In genomic region chr5:145167306-145167661, GRCm38 (mm10) we compare ENCODE assay signal across 8 mouse cellular contexts. TPM values are rescaled to one million over a fixed set of nuclear protein-coding genes. Genes with fewer than 3 reads are reported as not detected.
DNase-seq lines count a peak whose midpoint lies in the region; ATAC-seq and TF ChIP-seq lines count a peak whose summit lies in the region.

No protein-coding gene starts in this region.

- no peaks in the 10 kb centered on the region for H3K36me3 ChIP-seq in thymus, adult 2 months (ENCODE audit: control insufficient read depth, insufficient read depth, low read length)
- peaks cover 58% of the 10 kb centered on the region for H3K36me3 ChIP-seq in liver, embryonic 12.5 days

- TF ChIP-seq POLR2A in cerebellum, adult 2 months (IDR thresholded peaks at IDR 0.05; ENCODE audit: borderline replicate concordance, insufficient read depth, low read length) = no peak
- TF ChIP-seq POLR2A in thymus, adult 2 months (IDR thresholded peaks at IDR 0.05; ENCODE audit: control insufficient read depth, extremely low read depth, insufficient read depth, low read length, poor library complexity) = no peak

- H3K4me3 ChIP-seq in cerebellum, adult 2 months (replicated peaks; ENCODE audit: insufficient read depth, low read depth, low read length) = peak overlapping the region; percentile 91
- H3K4me3 ChIP-seq in thymus, adult 2 months (ENCODE audit: control insufficient read depth, insufficient read depth, low read length) = peak overlapping the region; percentile 65
- peak overlapping the region; percentile 99 for H3K4me3 ChIP-seq in liver, embryonic 12.5 days

- peak; percentile 10 for ATAC-seq in liver, embryonic 12.5 days

- H3K27ac ChIP-seq in cerebellum, adult 2 months (ENCODE audit: insufficient read depth, low read length) = 0 out of 2 replicates have a peak overlapping the region, but pooled peaks have one; percentile 59
- no peak overlapping the region for H3K27ac ChIP-seq in thymus, adult 2 months (ENCODE audit: control insufficient read depth, insufficient read depth, low read length)
- H3K27ac ChIP-seq in liver, embryonic 12.5 days = peak overlapping the region; percentile 90

- no peaks in the 10 kb centered on the region for H3K9me3 ChIP-seq in liver, embryonic 12.5 days (replicated peaks)

- no peak for DNase-seq in cerebellum, adult 2 months
- no peak for DNase-seq in cerebellum, adult 9-10 months
- no peak for DNase-seq in thymus, adult 2 months
- no peak for DNase-seq in thymus, postnatal 10 days (ENCODE audit: low spot score in 2 of 2)
- no peak for DNase-seq in urinary bladder, adult 18-20 months (ENCODE audit: low spot score in 2 of 2)
- DNase-seq in cerebellum, adult 11-12 months = no peak
- DNase-seq in thymus, postnatal 4 days = no peak

- H3K4me2 ChIP-seq in liver, embryonic 12.5 days = peak overlapping the region; percentile 76

- H3K4me1 ChIP-seq in cerebellum, adult 2 months (ENCODE audit: control insufficient read depth, insufficient read depth, low read length) = peaks cover 9% of the 10 kb centered on the region
- H3K4me1 ChIP-seq in thymus, adult 2 months (replicated peaks; ENCODE audit: control insufficient read depth, insufficient read depth, low read length) = peaks cover 10% of the 10 kb centered on the region
- peaks cover 41% of the 10 kb centered on the region for H3K4me1 ChIP-seq in liver, embryonic 12.5 days

- TF ChIP-seq CTCF in cerebellum, adult 2 months (IDR thresholded peaks at IDR 0.05; ENCODE audit: borderline replicate concordance, insufficient read depth, low read depth, low read length) = no peak
- no peak for TF ChIP-seq CTCF in thymus, adult 2 months (IDR thresholded peaks at IDR 0.05; ENCODE audit: borderline replicate concordance, control insufficient read depth, extremely low read depth, insufficient read depth, low read length, poor library complexity)

- peak overlapping the region; percentile 98 for H3K9ac ChIP-seq in liver, embryonic 12.5 days

- H3K27me3 ChIP-seq in cerebellum, adult 2 months (ENCODE audit: control insufficient read depth, insufficient read depth, low read length) = no peaks in the 10 kb centered on the region
- no peaks in the 10 kb centered on the region for H3K27me3 ChIP-seq in thymus, adult 2 months (ENCODE audit: control insufficient read depth, insufficient read depth, low read length)
- no peaks in the 10 kb centered on the region for H3K27me3 ChIP-seq in liver, embryonic 12.5 days (replicated peaks)

- WGBS in cerebellum, adult 2 months = 1% methylated on average over 28 of the region's 28 CpGs
- under 1% methylated on average over 28 of the region's 28 CpGs for WGBS in thymus, adult 2 months
- WGBS in liver, embryonic 12.5 days (ENCODE audit: insufficient replicate concordance) = 0% methylated on average over 28 of the region's 28 CpGs

RNA-seq across cellular contexts. Expression of gene Cpsf4, which starts 0.3 kb away (rescaled TPM):
- 40.7 and 40.9 TPM in 2 replicates for polyA plus RNA-seq in cerebellum, adult 2 months (2012; rRNA removed)
- polyA plus RNA-seq in thymus, adult 2 months (2012; rRNA removed) = 63.5 and 66.0 TPM in 2 replicates
- polyA plus RNA-seq in liver, embryonic 12.5 days (2016; fragmentation: Nextera tagmentation; extraction: Ambion mirVana) = 39.0 and 39.1 TPM in 2 replicates

RNA-seq across cellular contexts. Expression of gene Ptcd1, which starts 0.4 kb away (rescaled TPM):
- polyA plus RNA-seq in cerebellum, adult 2 months (2012; rRNA removed) = 20.2 and 22.4 TPM in 2 replicates
- polyA plus RNA-seq in thymus, adult 2 months (2012; rRNA removed) = 14.5 and 14.9 TPM in 2 replicates
- polyA plus RNA-seq in liver, embryonic 12.5 days (2016; fragmentation: Nextera tagmentation; extraction: Ambion mirVana) = 12.2 and 12.6 TPM in 2 replicates

RNA-seq across cellular contexts. Expression of gene Atp5j2, which starts 24.6 kb away (rescaled TPM):
- polyA plus RNA-seq in cerebellum, adult 2 months (2012; rRNA removed) = 438 and 445 TPM in 2 replicates
- polyA plus RNA-seq in thymus, adult 2 months (2012; rRNA removed) = 129 and 175 TPM in 2 replicates
- 460 and 491 TPM in 2 replicates for polyA plus RNA-seq in liver, embryonic 12.5 days (2016; fragmentation: Nextera tagmentation; extraction: Ambion mirVana)

RNA-seq across cellular contexts. Expression of gene Bud31, which starts 27.1 kb away (rescaled TPM):
- polyA plus RNA-seq in cerebellum, adult 2 months (2012; rRNA removed) = 101 and 106 TPM in 2 replicates
- polyA plus RNA-seq in thymus, adult 2 months (2012; rRNA removed) = 73.3 and 105 TPM in 2 replicates
- 171 TPM in 2 replicates for polyA plus RNA-seq in liver, embryonic 12.5 days (2016; fragmentation: Nextera tagmentation; extraction: Ambion mirVana)

RNA-seq across cellular contexts. Expression of gene Pdap1, which starts 27.2 kb away (rescaled TPM):
- 61.0 and 70.4 TPM in 2 replicates for polyA plus RNA-seq in cerebellum, adult 2 months (2012; rRNA removed)
- 35.6 and 36.2 TPM in 2 replicates for polyA plus RNA-seq in thymus, adult 2 months (2012; rRNA removed)
- polyA plus RNA-seq in liver, embryonic 12.5 days (2016; fragmentation: Nextera tagmentation; extraction: Ambion mirVana) = 78.0 and 80.6 TPM in 2 replicates
